Mouse (Mus musculus): ENCODE data around the gene Stx1b.

DNA sequence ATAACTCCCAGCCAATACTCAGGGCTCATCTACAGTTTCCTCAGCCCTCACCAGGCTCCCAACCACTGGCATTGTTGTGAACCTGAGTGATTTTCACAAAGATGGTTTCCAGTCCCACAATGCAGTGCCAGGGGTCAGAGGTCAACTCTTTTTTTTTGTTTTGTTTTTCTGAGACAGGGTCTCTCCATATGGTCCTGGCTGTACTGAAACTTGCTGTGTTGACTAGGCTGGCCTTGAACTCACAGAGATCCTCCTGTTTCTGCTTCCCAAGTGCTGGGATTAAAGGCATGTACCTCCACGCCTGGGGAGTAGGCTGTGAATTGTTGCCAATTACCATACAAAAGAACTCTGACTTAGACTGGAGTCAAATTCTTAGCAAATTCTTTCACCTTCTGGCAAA lies 14.5 kb downstream of the Stx1b start:
- TF ChIP-seq USF1 (IDR thresholded peaks at IDR 0.05; ENCODE audit: low read depth): no peak
- no peak for TF ChIP-seq POLR2A (IDR thresholded peaks at IDR 0.05; ENCODE audit: insufficient read length, low read depth)
- TF ChIP-seq MAX (IDR thresholded peaks at IDR 0.05; ENCODE audit: low read depth): no peak
- no peak for TF ChIP-seq CEBPB (IDR thresholded peaks at IDR 0.05; ENCODE audit: insufficient read depth, poor library complexity, severe bottlenecking)
- no peak for TF ChIP-seq MYOG (IDR thresholded peaks at IDR 0.05; ENCODE audit: control insufficient read depth in 1 of 3, insufficient read depth in 1 of 3, insufficient read length in 2 of 3, low read depth in 2 of 3)
- TF ChIP-seq MYOD1 (IDR thresholded peaks at IDR 0.05; ENCODE audit: control insufficient read depth in 1 of 3, insufficient read length in 2 of 3, low read depth in 2 of 3): no peak
- TF ChIP-seq E2F4 (IDR thresholded peaks at IDR 0.05; ENCODE audit: insufficient read depth): no peak
- TF ChIP-seq POLR2AphosphoS2 (IDR thresholded peaks at IDR 0.05; ENCODE audit: insufficient read length, low read depth): no peak
- no peak for TF ChIP-seq TCF12 (IDR thresholded peaks at IDR 0.05; ENCODE audit: insufficient read depth, poor library complexity, severe bottlenecking)
- no peak for TF ChIP-seq SRF (IDR thresholded peaks at IDR 0.05; ENCODE audit: control insufficient read depth, insufficient read length, low read depth)
- no peak for TF ChIP-seq TCF3 (IDR thresholded peaks at IDR 0.05; ENCODE audit: insufficient read length, low read depth)

All from myocyte (in vitro differentiated cells).